Mouse (Mus musculus) T-cell, adult 66 days (primary cell): ENCODE measurements around the gene Fam213a. TPM values are rescaled to one million over a fixed set of nuclear protein-coding genes. Genes with fewer than 3 reads are reported as not detected.

Source experiments
- total RNA-seq, 2 experiments: library from RNA; stranded (reverse); gene quantifications; 3 replicates in 1 of 2; 4 replicates in 1 of 2; pipeline ENCODE4 v1.2.4; 2023

Fam213a gene
- 10 to 100 TPM in 1 of 2 experiments, 1 to 10 TPM in 1; 6.7 to 10.1 TPM for total RNA-seq

GRCm38 (mm10) chr14:41013630-41014613 lies at the start of gene Fam213a:
TSS of gene Fam213a (minus strand) at chr14:41013788.

DNA sequence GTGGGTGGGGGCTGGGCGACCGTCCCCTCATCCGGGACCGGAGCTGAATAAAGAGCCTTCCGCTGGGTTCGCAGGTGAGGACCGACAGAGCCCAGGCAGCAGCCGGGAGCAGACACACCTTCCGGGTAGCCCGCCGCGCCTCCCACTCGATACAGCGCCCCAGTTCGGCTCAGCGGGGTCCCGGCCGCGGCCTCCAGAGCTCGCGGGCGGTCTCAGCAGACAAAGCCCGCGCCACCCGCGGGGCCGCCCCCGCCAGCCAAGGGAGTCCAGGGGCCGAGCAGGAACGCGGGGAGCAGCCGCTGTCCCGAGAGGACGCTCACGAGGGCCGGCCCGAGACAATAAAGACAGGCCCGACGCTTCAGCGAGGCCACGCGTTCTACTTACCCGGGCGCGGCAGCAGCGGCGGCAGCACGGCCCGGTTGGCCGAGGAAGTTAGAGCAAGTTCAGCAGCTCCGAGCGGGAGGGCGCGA lies 47.2 kb downstream of the Fam213a start, which contains the start of gene Tspan14:
Gene Tspan14, minus strand, starts transcription at position 416 of the 470 bp plus-strand sequence.

Other genes with a start within 250 kb of the Fam213a start
- gene Sh2d4b, start 120.5 kb downstream of the Fam213a start, total RNA-seq: 10 to 100 TPM; 18.9 to 22.1 TPM
- 100 to 1,000 TPM in 1 of 2 experiments, 10 to 100 TPM in 1; 98.0 to 114 TPM for gene Tspan14, start 47.0 kb downstream of the Fam213a start, total RNA-seq
- gene Dydc2, start 55.4 kb upstream of the Fam213a start, total RNA-seq: not detected
- not detected for gene Dydc1, start 59.1 kb upstream of the Fam213a start, total RNA-seq
- not detected for gene Mat1a, start 91.2 kb upstream of the Fam213a start, total RNA-seq
- not detected for gene Sftpa1, start 118.0 kb upstream of the Fam213a start, total RNA-seq
- not detected for gene Mbl1, start 137.7 kb upstream of the Fam213a start, total RNA-seq
- gene Sftpd, start 171.4 kb upstream of the Fam213a start, total RNA-seq: not detected